Mouse (Mus musculus) cerebellum, adult 2 months (tissue): Measurements from ENCODE around the gene Becn1.

Experiments
- CTCF ChIP-seq: fragments of 200-500 bp; IDR thresholded peaks from 2 replicates; pipeline ENCODE4 v1.5.1; 2011; ENCODE audit warnings: low read depth, mild to moderate bottlenecking, control low read depth, low read length, moderate library complexity, borderline replicate concordance; ENCODE audit not compliant: insufficient read depth
- POLR2A ChIP-seq: fragments of 200-500 bp; IDR thresholded peaks from 2 replicates; pipeline ENCODE4 v1.6.1; 2011; ENCODE audit warnings: low read length, control low read depth, borderline replicate concordance; ENCODE audit not compliant: insufficient read depth

DNA sequence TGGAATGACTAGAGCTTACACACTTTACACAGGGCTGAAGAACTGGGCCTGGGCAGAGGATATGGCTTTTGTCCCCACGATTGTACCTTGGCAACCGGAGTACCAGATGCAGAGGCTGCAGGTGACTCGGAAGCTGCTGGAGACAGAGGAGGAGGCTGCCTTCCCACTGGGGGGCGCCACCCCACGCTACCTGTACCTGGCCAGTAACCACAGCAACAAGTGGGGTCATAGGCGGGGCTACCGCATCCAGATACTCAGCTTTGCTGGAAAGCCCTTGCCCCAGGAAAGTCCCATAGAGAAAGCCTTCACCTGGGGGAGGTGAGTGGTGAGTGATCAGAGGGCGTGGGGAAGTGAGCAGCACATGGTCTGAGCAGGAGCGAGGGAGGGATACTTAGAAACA is 33.6 kb upstream of the Becn1 start:
- TF ChIP-seq POLR2A = no peak
- TF ChIP-seq CTCF = no peak
